Comparison of ENCODE assay signal across 12 mouse cellular contexts in genomic region chr14:119656936-119657335, GRCm38 (mm10).
"Had no signal": no experiment of that assay in that cellular context is flagged by ENCODE, and none has a peak within 500 bp of the region (broad histone marks: within the 10 kb centered on the region; RNA-seq: fewer than 3 reads in every experiment).

No protein-coding gene starts in this region.

- DNase-seq: left cerebral cortex, postnatal 4 days; liver; liver, embryonic 13.5 days; liver, postnatal 0 days; lung, adult 18-20 months; lung, adult 2 months; lung, embryonic 14.5 days; lung, postnatal 10 days; lung, postnatal 14 days; lung, postnatal 36 days; lung, postnatal 4 days; midbrain, embryonic 14.5 days had no signal
